Mouse (Mus musculus) liver, embryonic 14.5 days (tissue): ENCODE results near the gene Hps6.
A peak's percentile ranks its signal among the peaks of the same experiment; 100 is the strongest.

Source experiments
- CTCF ChIP-seq: IDR thresholded peaks from 2 replicates; pipeline ENCODE4 v1.5.1; 2016; ENCODE audit warnings: antibody characterized with exemption, low read depth, control low read depth
- EP300 ChIP-seq: IDR thresholded peaks from 2 replicates; pipeline ENCODE4 v1.6.1; 2016; ENCODE audit warnings: antibody characterized with exemption, low read depth

DNA sequence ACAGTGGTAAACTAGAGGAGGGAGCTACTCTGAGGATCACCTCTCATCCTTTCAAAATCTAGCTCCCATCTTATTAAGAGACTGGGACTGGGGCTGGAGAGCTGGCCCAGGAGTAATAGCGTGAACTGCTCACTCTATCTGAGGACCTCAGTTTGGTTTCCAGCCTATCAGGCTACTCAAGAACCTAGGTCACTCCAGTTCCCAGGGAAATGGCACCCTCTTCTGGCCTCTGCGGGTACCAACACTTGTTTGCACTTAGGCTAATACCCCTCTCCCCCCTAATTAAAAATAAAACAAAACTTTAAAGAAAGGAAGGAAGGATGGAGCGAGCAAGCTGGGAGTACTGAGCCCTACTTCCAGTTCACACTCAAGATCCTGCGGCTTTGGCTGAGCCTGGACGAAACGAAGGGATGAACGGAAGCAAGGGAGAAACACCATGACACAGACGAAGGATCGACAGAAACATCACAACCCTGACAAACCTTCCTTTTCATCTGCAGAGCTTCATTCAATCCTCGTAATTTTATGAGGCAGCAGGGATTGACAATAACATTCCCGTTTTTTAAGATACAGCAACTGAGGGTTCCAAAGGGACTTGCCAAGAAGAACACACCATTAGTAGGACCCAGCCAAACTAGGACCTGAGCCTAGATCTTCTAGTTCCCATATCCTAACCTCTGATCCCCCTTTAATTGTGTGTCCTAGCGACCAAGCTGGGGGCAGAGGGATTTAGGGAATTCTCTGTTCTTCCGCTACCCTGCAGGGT is 33.4 kb downstream of the Hps6 start:
- peak; percentile 71 for TF ChIP-seq CTCF
- no peak for TF ChIP-seq EP300
